Mouse (Mus musculus): ENCODE results near the gene Nlk.

GRCm38 (mm10) chr11:78568827-78569226 lies 128.3 kb downstream of the Nlk start:
- TF ChIP-seq CTCF (IDR thresholded peaks at IDR 0.05; ENCODE audit: low read depth) (no peak), EP300 (IDR thresholded peaks at IDR 0.05; ENCODE audit: low read depth) (no peak)

Measured in heart, postnatal 0 days (tissue).